ENCODE assay signal across 9 mouse cellular contexts in genomic region chr2:169061520-169061919, GRCm38 (mm10).
DNase-seq lines count a peak whose midpoint lies in the region; ATAC-seq and TF ChIP-seq lines count a peak whose summit lies in the region.
"Had no signal": no experiment of that assay in that cellular context is flagged by ENCODE, and none has a peak within 500 bp of the region (broad histone marks: within the 10 kb centered on the region; RNA-seq: fewer than 3 reads in every experiment).

No protein-coding gene starts in this region.

- intact Hi-C loops in heart, adult 2 months (cut with DNase I) = loop anchor here (1.0 to 2.0 kb wide), 3 partner anchors 47 to 1040 kb away; no protein-coding TSS in a partner anchor

- no peak overlapping the region for H3K9ac ChIP-seq in embryonic facial prominence, embryonic 13.5 days
- H3K9ac ChIP-seq in heart, adult 2 months (ENCODE audit: low read depth, low read length) = no peak overlapping the region
- no peak overlapping the region for H3K9ac ChIP-seq in limb, embryonic 12.5 days (replicated peaks)
- H3K9ac ChIP-seq in stomach, postnatal 0 days (ENCODE audit: low read length) = no peak overlapping the region

- no peak for TF ChIP-seq POLR2A in thymus, adult 2 months (IDR thresholded peaks at IDR 0.05; ENCODE audit: control insufficient read depth, extremely low read depth, insufficient read depth, low read length, poor library complexity)
- TF ChIP-seq POLR2A in heart, adult 2 months (IDR thresholded peaks at IDR 0.05; ENCODE audit: insufficient read depth, low read depth, low read length) = no peak

- H3K9me3 ChIP-seq in embryonic facial prominence, embryonic 13.5 days = 0 out of 2 replicates have a peak, but pooled peaks cover 3% of the 10 kb centered on the region
- H3K9me3 ChIP-seq in limb, embryonic 12.5 days = peaks cover 8% of the 10 kb centered on the region; the same call in 1 of the 2 replicates
- H3K9me3 ChIP-seq in stomach, postnatal 0 days (ENCODE audit: control insufficient read depth, low read length) = no peaks in the 10 kb centered on the region

- no peaks in the 10 kb centered on the region for H3K79me2 ChIP-seq in heart, adult 2 months (replicated peaks; ENCODE audit: control insufficient read depth, insufficient read depth, low read length)

- no peak overlapping the region for H3K27ac ChIP-seq in thymus, adult 2 months (ENCODE audit: control insufficient read depth, insufficient read depth, low read length)
- H3K27ac ChIP-seq in embryonic facial prominence, embryonic 13.5 days = no peak overlapping the region
- peak overlapping the region; percentile 36; the same call in 1 of the 2 replicates for H3K27ac ChIP-seq in heart, adult 2 months
- no peak overlapping the region for H3K27ac ChIP-seq in limb, embryonic 12.5 days
- H3K27ac ChIP-seq in stomach, postnatal 0 days (replicated peaks) = no peak overlapping the region

- no peak for ATAC-seq in embryonic facial prominence, embryonic 13.5 days (ENCODE audit: insufficient number of reproducible peaks, insufficient read depth, low FRiP score, low TSS enrichment, low read depth)
- no peak for ATAC-seq in limb, embryonic 12.5 days (ENCODE audit: insufficient number of reproducible peaks, insufficient read depth, low FRiP score, low TSS enrichment, low read depth)
- peak; percentile 59 for ATAC-seq in stomach, postnatal 0 days (ENCODE audit: low FRiP score, low TSS enrichment)

- 8% methylated on average over 11 of the region's 11 CpGs for WGBS in thymus, adult 2 months
- 8% methylated on average over 11 of the region's 11 CpGs for WGBS in embryonic facial prominence, embryonic 13.5 days
- WGBS in heart, adult 2 months = 3% methylated on average over 11 of the region's 11 CpGs
- 6% methylated on average over 11 of the region's 11 CpGs for WGBS in limb, embryonic 12.5 days
- WGBS in stomach, postnatal 0 days = 4% methylated on average over 11 of the region's 11 CpGs

- TF ChIP-seq EP300 in heart, adult 2 months (IDR thresholded peaks at IDR 0.05; ENCODE audit: insufficient read depth, low read depth, low read length) = 0 out of 2 replicates have a peak, but pooled peaks have one; percentile 23
- no peak for TF ChIP-seq EP300 in stomach, postnatal 0 days (optimal IDR thresholded peaks at IDR 0.05)

- peak; percentile 55; the same call in 1 of the 2 replicates for TF ChIP-seq CTCF in thymus, adult 2 months (IDR thresholded peaks at IDR 0.05; ENCODE audit: borderline replicate concordance, control insufficient read depth, extremely low read depth, insufficient read depth, low read length, poor library complexity)
- TF ChIP-seq CTCF in heart, adult 2 months (IDR thresholded peaks at IDR 0.05) = peak; percentile 96
- peak; percentile 97 for TF ChIP-seq CTCF in stomach, postnatal 0 days (IDR thresholded peaks at IDR 0.05; ENCODE audit: low read depth)

- H3K4me1 ChIP-seq in thymus, adult 2 months (replicated peaks; ENCODE audit: control insufficient read depth, insufficient read depth, low read length) = no peaks in the 10 kb centered on the region
- H3K4me1 ChIP-seq in embryonic facial prominence, embryonic 13.5 days = peaks cover 4% of the 10 kb centered on the region
- peaks cover 6% of the 10 kb centered on the region for H3K4me1 ChIP-seq in heart, adult 2 months (ENCODE audit: control insufficient read depth, insufficient read depth, low read length)
- H3K4me1 ChIP-seq in limb, embryonic 12.5 days (replicated peaks) = peaks cover 3% of the 10 kb centered on the region; the same call in 1 of the 2 replicates
- no peaks in the 10 kb centered on the region for H3K4me1 ChIP-seq in stomach, postnatal 0 days (replicated peaks; ENCODE audit: control insufficient read depth, insufficient read depth)

- no peaks in the 10 kb centered on the region for H3K36me3 ChIP-seq in thymus, adult 2 months (ENCODE audit: control insufficient read depth, insufficient read depth, low read length)
- H3K36me3 ChIP-seq in embryonic facial prominence, embryonic 13.5 days = no peaks in the 10 kb centered on the region
- H3K36me3 ChIP-seq in heart, adult 2 months (ENCODE audit: control insufficient read depth, insufficient read depth, low read length) = no peaks in the 10 kb centered on the region
- no peaks in the 10 kb centered on the region for H3K36me3 ChIP-seq in limb, embryonic 12.5 days
- H3K36me3 ChIP-seq in stomach, postnatal 0 days (ENCODE audit: control insufficient read depth, insufficient read depth, low read length) = no peaks in the 10 kb centered on the region

- DNase-seq in thymus, adult 2 months = peak; percentile 53
- DNase-seq in thymus, adult 18-20 months = no peak
- DNase-seq in heart, adult 2 months = peak; percentile 71 to 73
- peak; percentile 83 for DNase-seq in kidney, adult 9 months
- DNase-seq in naive thymus-derived CD4-positive, alpha-beta T cell, adult 2 months (ENCODE audit: low read depth) = peak; percentile 59
- peak; percentile 81 for DNase-seq in stomach, postnatal 0 days (ENCODE audit: low spot score)

- H3K27me3 ChIP-seq in thymus, adult 2 months (ENCODE audit: control insufficient read depth, insufficient read depth, low read length) = no peaks in the 10 kb centered on the region
- H3K27me3 ChIP-seq in embryonic facial prominence, embryonic 13.5 days = peaks cover 4% of the 10 kb centered on the region
- no peaks in the 10 kb centered on the region for H3K27me3 ChIP-seq in heart, adult 2 months (ENCODE audit: control insufficient read depth, insufficient read depth, low read length)
- peaks cover 2% of the 10 kb centered on the region; the same call in 1 of the 2 replicates for H3K27me3 ChIP-seq in limb, embryonic 12.5 days
- H3K27me3 ChIP-seq in stomach, postnatal 0 days (ENCODE audit: control insufficient read depth, insufficient read depth, low read length) = no peaks in the 10 kb centered on the region
- H3K27me3 ChIP-seq: CH12.LX had no signal

- H3K4me2 ChIP-seq in embryonic facial prominence, embryonic 13.5 days = peak overlapping the region; percentile 45
- H3K4me2 ChIP-seq in limb, embryonic 12.5 days = peak overlapping the region; percentile 23; the same call in 1 of the 2 replicates
- H3K4me2 ChIP-seq in stomach, postnatal 0 days (replicated peaks; ENCODE audit: low read depth) = peak overlapping the region; percentile 34; the same call in 1 of the 2 replicates

- H3K4me3 ChIP-seq in thymus, adult 2 months (ENCODE audit: control insufficient read depth, insufficient read depth, low read length) = no peak overlapping the region
- H3K4me3 ChIP-seq in embryonic facial prominence, embryonic 13.5 days = no peak overlapping the region
- no peak overlapping the region for H3K4me3 ChIP-seq in heart, adult 2 months
- no peak overlapping the region for H3K4me3 ChIP-seq in limb, embryonic 12.5 days (replicated peaks)
- H3K4me3 ChIP-seq in stomach, postnatal 0 days (ENCODE audit: low read depth, low read length) = no peak overlapping the region

Comparison
In these comparisons a context has a peak if more than half of its experiments do, and no peak if none do; other contexts are left out.
1. DNase-seq: peak in thymus, adult 2 months (single experiment), heart, adult 2 months (2 of 2), kidney, adult 9 months (single experiment), naive thymus-derived CD4-positive, alpha-beta T cell, adult 2 months (single experiment) and stomach, postnatal 0 days (single experiment); none in thymus, adult 18-20 months (0 of 2).
2. Peak in every context shown above with its lines, with median percentiles within 50 percentile points of each other: CTCF ChIP-seq and H3K4me2 ChIP-seq.